Comparison of ENCODE assay signal across 17 mouse cellular contexts in genomic region chr2:79528347-79528990, GRCm38 (mm10).
DNase-seq lines count a peak whose midpoint lies in the region; ATAC-seq and TF ChIP-seq lines count a peak whose summit lies in the region.
"Had no signal": no experiment of that assay in that cellular context is flagged by ENCODE, and none has a peak within 500 bp of the region (broad histone marks: within the 10 kb centered on the region; RNA-seq: fewer than 3 reads in every experiment).

No protein-coding gene starts in this region.

- H3K9me3 ChIP-seq in forebrain, embryonic 16.5 days (ENCODE audit: control insufficient read depth, low read length): no peaks in the 10 kb centered on the region
- H3K9me3 ChIP-seq in midbrain, postnatal 0 days (ENCODE audit: low read length): no peaks in the 10 kb centered on the region
- H3K9me3 ChIP-seq in kidney, embryonic 14.5 days (ENCODE audit: control insufficient read depth, low read length): no peaks in the 10 kb centered on the region
- H3K9me3 ChIP-seq: embryonic facial prominence, embryonic 12.5 days; limb, embryonic 10.5 days; liver, embryonic 12.5 days had no signal

- H3K27ac ChIP-seq in layer of hippocampus, adult 2 months: peak overlapping the region; percentile 32; the same call in 1 of the 2 replicates
- no peak overlapping the region for H3K27ac ChIP-seq in forebrain, embryonic 16.5 days (ENCODE audit: low read length)
- H3K27ac ChIP-seq in midbrain, postnatal 0 days (ENCODE audit: low read depth, low read length): no peak overlapping the region; the same call in 1 of the 2 replicates
- H3K27ac ChIP-seq in kidney, embryonic 14.5 days (ENCODE audit: low read depth, low read length): no peak overlapping the region
- H3K27ac ChIP-seq: embryonic facial prominence, embryonic 12.5 days; limb, embryonic 10.5 days; liver, embryonic 12.5 days had no signal

- peak; percentile 18; the same call in 1 of the 2 replicates for ATAC-seq in forebrain, embryonic 16.5 days
- peak; percentile 27; the same call in 1 of the 2 replicates for ATAC-seq in midbrain, postnatal 0 days (ENCODE audit: low FRiP score)
- no peak for ATAC-seq in kidney, embryonic 14.5 days (ENCODE audit: low FRiP score, low TSS enrichment)
- ATAC-seq: intestine, postnatal 0 days; liver, embryonic 12.5 days had no signal

- WGBS in forebrain, embryonic 16.5 days: 40% methylated on average over 18 of the region's 18 CpGs
- WGBS in midbrain, postnatal 0 days: 56% methylated on average over 18 of the region's 18 CpGs
- WGBS in kidney, embryonic 14.5 days: 78% methylated on average over 18 of the region's 18 CpGs

- H3K4me3 ChIP-seq in layer of hippocampus, adult 2 months: no peak overlapping the region
- H3K4me3 ChIP-seq in forebrain, embryonic 16.5 days (replicated peaks; ENCODE audit: low read length): no peak overlapping the region
- no peak overlapping the region for H3K4me3 ChIP-seq in midbrain, postnatal 0 days (ENCODE audit: low read depth, low read length)
- H3K4me3 ChIP-seq in kidney, embryonic 14.5 days (ENCODE audit: low read length): no peak overlapping the region
- H3K4me3 ChIP-seq: embryonic facial prominence, embryonic 12.5 days; limb, embryonic 10.5 days; liver, embryonic 12.5 days had no signal

- peaks cover 7% of the 10 kb centered on the region; the same call in 1 of the 2 replicates for H3K4me1 ChIP-seq in forebrain, embryonic 16.5 days (replicated peaks; ENCODE audit: control insufficient read depth, insufficient read depth, low read length)
- H3K4me1 ChIP-seq in midbrain, postnatal 0 days (ENCODE audit: insufficient read depth, low read length): peaks cover 7% of the 10 kb centered on the region; the same call in 1 of the 2 replicates
- H3K4me1 ChIP-seq in kidney, embryonic 14.5 days (ENCODE audit: control insufficient read depth, insufficient read depth, low read length): 0 out of 2 replicates have a peak, but pooled peaks cover 3% of the 10 kb centered on the region
- H3K4me1 ChIP-seq: limb, embryonic 10.5 days; liver, embryonic 12.5 days had no signal

- H3K36me3 ChIP-seq in forebrain, embryonic 16.5 days (ENCODE audit: control insufficient read depth, insufficient read depth): no peaks in the 10 kb centered on the region
- H3K36me3 ChIP-seq in midbrain, postnatal 0 days (ENCODE audit: insufficient read depth, low read length): no peaks in the 10 kb centered on the region
- H3K36me3 ChIP-seq in kidney, embryonic 14.5 days (ENCODE audit: control insufficient read depth, insufficient read depth, low read length): no peaks in the 10 kb centered on the region
- H3K36me3 ChIP-seq: embryonic facial prominence, embryonic 12.5 days; limb, embryonic 10.5 days; liver, embryonic 12.5 days had no signal

- intact Hi-C loops in heart, postnatal 36 days (cut with DNase I): no loop called here

- TF ChIP-seq CTCF in layer of hippocampus, adult 2 months (conservative IDR thresholded peaks at IDR 0.05): no peak
- no peak for TF ChIP-seq CTCF in midbrain, postnatal 0 days (IDR thresholded peaks at IDR 0.05)

- no peaks in the 10 kb centered on the region for H3K27me3 ChIP-seq in forebrain, embryonic 16.5 days (replicated peaks; ENCODE audit: control insufficient read depth, insufficient read depth, low read length)
- H3K27me3 ChIP-seq in midbrain, postnatal 0 days (ENCODE audit: insufficient read depth, low read length): no peaks in the 10 kb centered on the region
- no peaks in the 10 kb centered on the region for H3K27me3 ChIP-seq in kidney, embryonic 14.5 days (ENCODE audit: control insufficient read depth, insufficient read depth, low read length)
- H3K27me3 ChIP-seq: embryonic facial prominence, embryonic 12.5 days; liver, embryonic 12.5 days had no signal

- no peak overlapping the region for H3K9ac ChIP-seq in forebrain, embryonic 16.5 days (replicated peaks; ENCODE audit: low read depth, low read length)
- H3K9ac ChIP-seq in midbrain, postnatal 0 days (replicated peaks; ENCODE audit: low read length, poor library complexity, severe bottlenecking): no peak overlapping the region
- no peak overlapping the region for H3K9ac ChIP-seq in kidney, embryonic 14.5 days (ENCODE audit: low read depth, low read length)
- H3K9ac ChIP-seq: embryonic facial prominence, embryonic 12.5 days; liver, embryonic 12.5 days had no signal

- DNase-seq in heart, adult 11 months: peak; percentile 61
- DNase-seq in heart, postnatal 36 days: no peak
- no peak for DNase-seq in layer of hippocampus, adult 2 months (ENCODE audit: low spot score in 2 of 2)
- no peak for DNase-seq in layer of hippocampus, adult 11-12 months (ENCODE audit: low spot score)
- no peak for DNase-seq in midbrain, postnatal 0 days (ENCODE audit: low spot score)
- no peak for DNase-seq in thymus, postnatal 25 days
- DNase-seq: cerebellum, adult 11-12 months; cerebellum, postnatal 36 days; gastrocnemius, postnatal 10 days; kidney, postnatal 25 days; right cerebral cortex, postnatal 25 days had no signal

- H3K4me2 ChIP-seq in forebrain, embryonic 16.5 days (ENCODE audit: low read length): no peak overlapping the region
- H3K4me2 ChIP-seq in midbrain, postnatal 0 days (ENCODE audit: low read depth, low read length, poor library complexity, severe bottlenecking): no peak overlapping the region
- no peak overlapping the region for H3K4me2 ChIP-seq in kidney, embryonic 14.5 days (replicated peaks; ENCODE audit: low read depth, low read length)
- H3K4me2 ChIP-seq: embryonic facial prominence, embryonic 12.5 days; liver, embryonic 12.5 days had no signal
